Mouse (Mus musculus) cerebellum, postnatal 10 days (tissue): Measurements from ENCODE around the gene Mbd3.

Experiments
- DNase-seq, 2 experiments: peaks; one replicate each; pipeline ENCODE4 v3.0.0; 2021; ENCODE audit warnings: mixed read lengths in 2 of 2

Mbd3 gene

DNA sequence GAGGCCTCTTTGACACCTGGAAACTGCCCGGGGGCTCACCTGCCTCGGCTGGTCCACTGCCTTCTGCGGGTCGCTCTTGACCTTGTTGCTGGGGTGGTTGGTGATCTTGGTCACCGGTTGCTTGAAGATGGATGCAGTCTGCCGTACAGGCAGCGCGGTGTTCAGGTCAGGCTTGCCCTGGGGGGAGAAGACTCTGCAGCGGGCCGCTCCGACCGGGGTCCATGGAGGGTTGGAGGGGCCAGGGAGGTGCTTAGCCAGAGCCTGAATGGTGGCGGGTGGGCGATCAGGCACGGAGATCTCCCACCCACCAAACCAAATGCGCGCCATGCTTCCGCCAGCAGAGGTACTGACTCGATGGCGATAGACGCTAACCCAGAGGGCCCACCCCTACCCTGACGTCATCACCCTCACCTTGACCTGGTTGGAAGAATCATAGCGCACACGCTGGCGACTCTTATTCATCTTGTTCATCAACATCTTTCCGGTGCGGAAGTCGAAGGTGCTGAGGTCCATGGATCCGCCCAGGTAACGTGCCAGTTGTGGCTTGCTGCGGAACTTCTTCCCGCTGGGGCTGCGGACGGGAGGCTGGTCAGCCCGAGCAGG, 4.2 kb downstream of the Mbd3 start:
- DNase-seq: no peak

DNA sequence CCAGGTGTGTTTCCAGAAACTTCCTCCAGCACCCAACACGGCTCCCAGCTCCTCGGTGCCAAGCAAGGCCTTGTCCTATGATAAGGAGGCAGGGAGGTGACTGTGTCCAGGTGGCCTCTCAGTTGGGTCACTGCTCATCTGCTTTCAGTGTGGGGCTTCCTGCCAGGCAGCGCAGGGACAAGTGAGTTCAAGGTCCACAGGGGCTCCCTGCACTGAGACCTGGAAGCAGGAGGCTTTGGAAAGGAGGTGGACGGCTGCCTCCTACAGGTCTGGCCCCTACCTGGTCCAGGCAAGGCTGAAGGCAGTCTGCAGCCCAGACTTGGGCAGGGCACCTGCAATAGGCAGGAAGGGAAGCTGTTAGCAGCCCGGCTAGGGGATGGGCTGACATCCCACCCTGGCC, 6.7 kb downstream of the Mbd3 start:
- no peak for DNase-seq

DNA sequence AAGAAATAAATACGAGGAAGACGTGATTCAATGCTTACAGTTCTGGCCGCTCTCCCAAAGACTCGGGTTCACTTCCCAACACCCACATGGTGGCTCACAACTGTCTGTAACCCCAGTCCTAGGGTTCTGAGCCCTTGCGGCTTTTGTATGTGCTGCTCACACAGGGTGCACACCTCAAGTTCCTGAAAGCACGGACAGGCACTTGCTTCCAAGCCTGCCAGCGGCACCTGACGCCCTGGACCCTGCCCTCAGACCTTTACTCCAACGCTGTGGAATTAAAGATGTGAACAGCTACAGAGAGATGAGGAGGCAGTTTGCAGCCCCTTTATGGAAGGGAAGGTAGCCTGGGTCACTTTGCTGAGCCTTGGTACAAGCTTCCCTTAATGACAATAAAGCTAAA, 8.7 kb downstream of the Mbd3 start:
- no peak for DNase-seq

DNA sequence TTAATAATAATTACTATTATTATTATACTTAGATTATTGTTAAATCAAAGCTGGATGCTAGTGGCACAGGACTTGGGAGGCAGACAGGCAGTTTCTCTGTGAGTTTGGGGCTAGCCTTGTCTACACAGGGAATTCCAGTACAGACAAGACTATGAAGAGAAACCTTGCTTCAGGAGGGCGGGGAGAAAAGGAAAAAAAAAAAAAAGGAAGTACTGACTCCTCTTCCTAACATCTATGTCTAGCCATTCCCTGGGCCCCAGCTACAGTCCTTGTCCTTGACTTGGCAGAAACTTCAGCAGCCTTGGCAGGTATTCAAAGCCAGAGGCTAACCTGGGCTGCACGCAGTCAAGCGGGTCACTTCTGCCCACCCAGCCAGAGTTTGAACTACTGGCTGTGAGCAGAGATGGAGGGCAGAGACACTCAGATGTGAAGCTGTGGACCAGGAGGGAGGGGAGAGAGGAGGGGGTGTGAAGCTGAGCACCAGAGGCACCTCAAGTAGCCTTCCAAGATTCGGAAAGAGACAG, 10.1 kb downstream of the Mbd3 start:
- DNase-seq: no peak

DNA sequence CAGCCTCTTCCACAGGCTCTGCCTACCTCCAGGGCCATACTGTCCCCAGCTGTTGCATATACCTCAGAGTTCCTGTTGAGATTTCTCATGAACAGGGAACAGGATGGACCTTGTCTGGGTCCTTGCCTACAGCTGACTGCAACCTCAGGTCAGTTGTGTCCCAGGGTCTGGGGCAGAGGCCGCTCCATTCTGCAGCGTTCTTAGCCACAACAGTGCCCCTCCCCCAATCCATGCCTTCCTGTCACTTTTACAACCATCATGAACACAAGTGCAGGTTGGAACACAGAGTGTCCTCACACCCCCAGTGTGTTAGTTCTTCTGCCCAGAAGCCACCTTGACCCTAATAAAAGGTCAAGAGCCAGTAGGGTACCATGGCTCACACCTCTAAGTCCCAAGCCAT, 10.6 kb downstream of the Mbd3 start:
- no peak for DNase-seq

DNA sequence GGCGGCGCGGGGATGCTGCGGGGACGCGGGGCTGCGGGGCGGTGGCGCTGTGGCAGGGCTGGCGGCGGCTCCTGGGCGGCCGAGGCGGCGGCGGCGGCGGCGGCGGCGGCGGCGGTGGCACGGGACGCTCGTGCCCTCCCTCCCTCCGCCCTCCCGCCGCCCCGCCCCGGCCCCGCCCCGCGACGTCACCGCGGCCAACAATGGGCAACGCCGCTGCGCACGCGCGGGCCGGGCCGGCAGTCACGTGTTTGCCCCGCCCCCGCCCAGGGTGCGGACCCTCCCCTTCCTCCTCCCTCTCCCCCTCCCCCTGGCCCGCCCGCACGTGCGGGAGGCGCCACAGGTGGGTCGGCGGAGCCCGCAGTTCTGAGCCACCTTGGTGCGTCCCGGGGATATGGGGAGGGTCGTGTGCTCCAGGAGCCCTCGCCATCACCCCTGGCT, 11.8 kb downstream of the Mbd3 start, which contains the start of gene Mex3d:
Gene Mex3d (minus strand): TSS at position 138 of the 438 bp plus-strand sequence.
- peak; percentile 97 to 98 for DNase-seq

DNA sequence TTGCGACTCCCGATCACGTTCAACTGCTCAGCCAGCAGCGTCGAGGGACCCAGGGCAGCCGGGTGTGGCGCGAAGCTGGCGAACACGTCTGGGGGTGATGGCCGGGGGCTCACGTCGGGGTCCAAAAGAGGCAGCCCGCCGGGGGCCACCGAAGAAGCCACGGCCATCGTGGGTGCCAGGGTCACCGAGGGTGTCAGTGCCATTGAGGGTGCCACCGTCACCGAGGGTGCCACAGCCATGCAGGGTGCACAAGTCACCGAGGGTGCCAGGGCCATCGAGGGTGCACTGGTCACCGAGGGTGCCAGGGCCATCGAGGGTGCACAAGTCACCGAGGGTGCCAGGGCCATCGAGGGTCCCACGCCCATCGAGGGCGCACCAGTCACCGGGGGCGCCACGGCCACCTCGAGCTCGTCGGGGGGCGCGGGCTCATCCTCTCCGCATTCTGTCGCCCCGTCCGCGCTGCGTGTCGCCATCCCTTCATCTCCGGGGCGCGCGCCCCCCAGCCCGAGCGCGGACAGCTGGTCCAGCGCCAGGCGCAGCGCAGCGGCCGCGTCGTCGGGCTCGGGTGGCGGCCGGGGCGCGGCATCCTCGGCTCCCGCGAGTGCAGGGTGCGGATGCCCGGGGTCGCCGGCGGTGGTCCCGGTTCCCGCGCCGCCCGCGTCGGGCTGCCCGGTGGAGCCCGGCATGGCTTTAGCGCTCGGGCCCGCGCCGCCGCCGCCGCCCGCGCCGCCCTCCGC, 12.4 kb downstream of the Mbd3 start:
- DNase-seq: peak; percentile 63 to 65

DNA sequence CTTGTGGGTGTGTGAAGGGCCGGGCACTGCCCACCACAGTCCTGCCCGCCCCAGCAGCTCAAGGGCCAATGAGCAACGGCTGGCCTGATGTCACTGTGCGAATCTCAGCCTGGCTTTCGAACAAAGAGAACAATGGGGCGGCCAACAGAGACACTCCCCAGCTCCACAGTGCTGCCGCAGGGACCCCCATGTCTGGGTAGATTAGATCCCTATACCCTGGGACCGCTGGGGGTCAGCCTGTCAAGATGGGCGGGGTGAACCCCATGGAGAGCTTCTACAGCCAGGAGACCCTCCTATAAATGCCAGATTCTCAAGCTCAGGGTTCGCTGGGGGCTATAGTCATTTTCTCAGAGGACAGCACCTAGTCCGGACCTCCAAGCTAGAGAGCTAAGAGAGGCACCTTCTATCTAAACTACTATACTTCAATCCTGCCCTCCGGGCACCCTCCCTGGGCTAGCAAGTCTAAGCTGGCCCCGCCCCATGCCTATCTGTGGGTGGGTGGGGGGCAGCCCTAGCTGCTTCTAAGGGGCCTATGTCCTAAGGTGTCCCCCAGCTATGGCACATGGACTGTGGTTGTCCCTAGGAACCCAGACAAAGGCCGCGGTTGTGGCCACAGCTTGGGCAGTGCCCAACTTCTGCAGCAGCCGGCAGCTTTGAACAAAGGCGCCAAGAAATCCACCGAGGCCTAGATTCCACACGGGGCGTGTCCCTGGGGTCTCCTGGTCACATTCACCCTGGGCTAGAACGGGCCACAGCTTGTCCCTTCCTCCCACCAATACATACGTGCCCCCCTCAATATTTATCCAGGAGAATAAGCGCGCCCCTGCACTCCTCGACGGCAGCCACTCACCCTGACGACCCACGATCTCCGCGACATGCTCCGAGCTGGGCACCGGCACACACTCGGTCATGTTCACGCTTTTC, 13.3 kb downstream of the Mbd3 start:
- peak; percentile 77 to 78 for DNase-seq

DNA sequence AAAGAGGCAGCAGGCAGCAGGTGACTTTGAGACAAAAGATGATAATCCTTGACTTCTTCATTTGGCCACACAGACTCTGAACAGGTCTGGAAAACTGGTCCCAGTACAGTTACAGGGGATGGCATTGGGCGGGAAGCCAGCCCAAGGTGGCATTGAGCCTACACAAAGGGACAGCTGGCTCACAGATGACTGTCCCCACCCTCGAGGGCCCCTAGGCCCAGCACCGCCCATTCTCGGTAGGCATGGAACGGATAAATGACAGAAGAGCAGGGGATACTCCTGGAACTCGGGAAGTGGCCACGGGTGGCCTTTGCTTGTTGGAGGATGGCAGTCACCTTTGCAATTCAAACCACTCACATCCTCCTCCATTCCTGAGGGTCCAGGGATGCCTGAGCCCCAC, 14.0 kb downstream of the Mbd3 start:
- DNase-seq: peak; percentile 79 to 84

DNA sequence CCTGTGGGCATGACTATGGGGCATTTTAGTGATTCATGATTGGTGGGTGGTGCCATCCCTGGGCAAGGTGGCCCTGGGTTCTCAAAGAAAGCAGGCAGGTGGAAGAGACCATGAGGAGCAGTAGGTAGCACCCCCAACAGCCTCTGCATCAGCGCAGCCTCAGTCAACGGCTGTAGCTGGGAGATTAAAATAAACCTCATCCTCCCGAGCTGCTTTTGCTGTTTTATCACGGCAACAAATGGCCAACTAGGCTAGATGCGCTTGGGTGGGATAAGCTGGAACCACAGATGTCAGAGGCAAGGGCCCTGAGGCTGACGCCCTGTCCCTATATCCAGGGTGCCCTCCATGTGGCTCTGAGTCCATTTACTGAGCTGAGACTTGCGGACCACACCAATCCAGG, 14.6 kb downstream of the Mbd3 start:
- no peak for DNase-seq

DNA sequence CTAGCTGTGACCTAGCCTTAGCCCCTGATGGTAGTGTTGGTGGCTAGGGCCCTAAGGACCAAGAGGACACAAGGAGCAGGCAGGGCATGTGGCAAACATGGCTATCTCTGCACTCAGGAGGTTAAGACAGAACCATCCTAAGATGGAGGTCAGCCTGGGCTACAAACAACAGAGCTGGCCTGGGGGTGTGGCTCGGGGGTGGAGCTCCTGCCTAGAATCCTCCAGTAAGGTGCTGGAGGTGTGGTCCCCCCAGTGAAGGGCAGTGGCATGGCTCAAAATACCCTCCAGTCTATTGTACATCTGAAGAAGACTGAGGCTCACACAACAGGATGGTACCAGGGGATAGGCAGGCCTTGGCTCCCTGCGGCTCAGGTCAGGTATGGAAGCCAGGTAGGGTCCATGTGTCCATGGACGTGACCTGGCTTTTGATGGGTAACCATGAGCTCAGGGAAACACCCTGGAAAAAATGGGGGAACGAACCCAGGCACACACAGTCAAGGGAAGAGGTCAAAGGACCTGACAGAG, 15.2 kb downstream of the Mbd3 start:
- DNase-seq: peak in 1 of 2 experiments; percentile 56

DNA sequence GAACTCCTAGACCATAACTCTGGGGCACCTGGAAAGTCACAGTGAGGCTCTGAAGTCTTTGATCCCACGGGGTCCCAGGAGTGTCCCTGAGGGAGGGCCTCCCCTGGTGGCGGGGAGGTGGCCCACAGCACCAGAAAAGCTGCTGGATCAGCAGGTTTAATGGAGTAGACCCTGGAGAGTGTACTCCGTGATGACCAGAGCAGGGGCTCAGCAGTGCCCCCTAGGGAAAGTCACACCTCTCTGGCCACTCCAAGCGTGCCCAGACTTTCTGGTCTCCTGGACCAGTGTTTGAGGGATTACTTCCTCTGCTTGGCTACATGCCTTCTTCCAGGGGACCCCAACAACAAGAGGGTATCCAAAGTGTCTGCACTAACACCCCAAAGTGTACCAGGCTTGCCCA, 15.9 kb downstream of the Mbd3 start:
- peak; percentile 52 to 62 for DNase-seq

DNA sequence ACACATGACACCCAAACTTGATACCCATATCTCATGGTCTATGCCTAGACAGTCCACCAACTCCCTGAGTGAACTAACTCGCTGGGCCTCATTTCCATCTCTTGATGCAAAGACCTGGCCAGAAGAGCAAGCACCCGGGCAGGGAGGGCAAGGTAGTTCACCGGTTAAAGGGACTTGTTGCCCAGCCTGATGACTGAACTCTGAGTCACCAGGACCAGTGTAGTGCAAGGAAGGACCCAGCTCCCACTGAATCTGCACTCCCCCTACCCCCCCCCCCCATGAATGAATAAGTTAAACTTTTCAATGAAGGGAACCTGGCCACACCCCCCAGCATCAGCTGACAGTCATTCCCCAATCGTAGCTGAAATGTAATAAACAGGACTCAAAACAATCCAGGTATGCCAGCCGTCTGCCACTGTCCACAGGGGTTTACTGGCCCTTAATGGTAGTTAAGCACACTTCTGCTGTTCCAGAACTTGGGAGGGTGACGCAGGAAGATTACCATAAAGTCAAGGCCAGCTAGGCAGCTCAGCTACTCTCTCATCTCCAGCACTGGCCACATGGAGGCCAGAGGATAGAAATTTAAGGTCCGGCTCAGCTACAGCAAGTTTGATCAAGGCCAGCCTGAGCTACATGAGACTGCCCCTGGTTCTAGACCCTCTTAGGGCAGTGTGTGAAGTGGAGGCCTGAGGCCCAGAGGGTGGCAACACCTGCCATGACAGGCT, 16.5 kb downstream of the Mbd3 start:
- no peak for DNase-seq

DNA sequence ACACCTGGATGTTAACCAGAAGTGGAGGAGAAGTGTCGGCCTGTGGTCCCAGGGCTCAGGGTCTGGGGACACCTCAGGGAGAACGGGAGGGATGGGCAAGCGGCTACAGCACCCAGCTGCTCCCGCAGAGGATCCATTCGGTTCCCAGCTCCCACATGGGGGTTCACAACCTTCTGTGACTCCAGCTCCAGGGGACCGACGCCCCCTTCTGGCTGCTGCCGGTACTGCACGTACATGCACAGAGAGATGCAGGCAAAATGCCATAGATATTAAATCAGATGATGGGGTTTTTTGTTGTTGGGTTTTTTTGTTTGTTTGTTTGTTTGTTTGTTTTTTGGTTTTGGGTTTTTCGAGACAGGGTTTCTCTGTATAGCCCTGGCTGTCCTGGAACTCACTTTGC, 21.6 kb downstream of the Mbd3 start:
- peak; percentile 63 to 80 for DNase-seq

DNA sequence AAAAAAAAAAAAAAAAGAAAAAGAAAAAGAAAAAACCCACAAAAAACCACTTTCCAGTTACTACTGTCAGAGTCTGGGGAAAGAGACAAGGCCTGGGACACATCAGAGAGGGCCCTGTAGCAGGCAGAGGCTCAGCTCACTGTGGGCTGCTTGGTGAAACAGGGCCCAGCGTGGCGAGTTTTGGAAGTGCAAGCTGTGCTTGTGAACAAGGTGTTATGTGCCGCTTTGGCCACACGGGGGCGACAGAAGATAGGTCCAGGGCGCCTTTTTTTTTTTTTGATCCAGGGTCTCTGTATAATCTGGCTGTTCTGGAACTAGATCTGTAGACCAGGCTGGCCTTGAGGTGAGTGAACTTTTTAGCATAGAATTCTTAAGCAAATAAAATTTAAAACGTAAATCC, 23.2 kb downstream of the Mbd3 start:
- peak; percentile 99 for DNase-seq

DNA sequence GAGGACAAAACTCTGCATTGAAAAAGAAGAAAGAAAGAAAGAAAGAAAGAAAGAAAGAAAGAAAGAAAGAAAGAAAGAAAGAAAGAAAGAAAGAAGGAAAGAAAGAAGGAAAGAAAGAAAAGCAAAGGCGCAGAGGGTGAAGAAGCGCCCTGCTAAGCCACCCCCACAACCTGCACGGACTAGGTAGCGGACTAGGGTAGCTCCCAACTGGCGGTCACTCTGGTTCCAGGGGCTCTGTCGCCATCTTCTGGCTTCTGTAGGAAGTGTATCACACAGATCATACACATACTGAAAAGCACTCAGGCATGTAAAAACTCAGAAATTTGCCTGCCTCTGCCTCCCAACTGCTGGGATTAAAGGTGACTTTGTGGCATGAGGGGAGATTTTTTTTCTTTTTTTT, 25.3 kb downstream of the Mbd3 start:
- peak; percentile 90 for DNase-seq

DNA sequence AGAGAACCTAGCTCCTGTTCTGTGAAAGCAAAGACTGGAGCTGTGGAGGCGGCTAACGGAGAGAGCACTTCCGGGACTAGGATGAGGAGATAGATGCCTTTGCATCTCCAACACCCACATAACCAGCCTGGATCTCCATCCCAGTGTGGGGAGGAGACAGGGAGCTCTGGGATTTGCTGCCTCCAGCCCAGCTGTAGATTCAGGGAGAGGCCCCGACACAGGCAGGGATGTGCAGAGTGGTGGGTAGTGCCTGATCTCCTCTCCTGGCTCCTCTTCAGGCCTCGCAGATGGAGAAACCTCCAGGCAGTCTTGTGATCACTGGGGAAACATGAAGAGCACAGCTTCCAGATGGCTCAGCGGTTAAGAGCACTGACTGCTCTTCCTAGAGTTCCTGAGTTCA, 26.6 kb downstream of the Mbd3 start:
- no peak for DNase-seq

DNA sequence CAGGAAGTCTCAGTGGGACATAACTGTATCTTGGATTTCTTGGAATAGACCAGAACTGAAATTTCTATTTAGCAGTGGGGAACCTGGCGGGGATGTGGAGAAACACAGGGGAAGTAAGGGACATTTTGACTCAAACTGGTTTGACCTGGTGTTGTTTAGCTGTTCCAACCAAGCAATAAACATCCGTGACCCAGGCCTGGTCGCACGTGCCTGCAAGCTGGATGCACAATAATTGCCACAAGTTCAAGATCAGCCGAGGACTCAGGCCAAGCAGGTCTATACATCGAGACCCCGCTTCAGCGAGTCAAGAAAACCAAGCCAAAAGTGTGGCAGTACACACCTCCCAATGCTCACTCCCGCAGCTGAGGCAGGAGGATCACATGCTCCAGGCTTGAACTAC, 27.4 kb downstream of the Mbd3 start:
- no peak for DNase-seq

DNA sequence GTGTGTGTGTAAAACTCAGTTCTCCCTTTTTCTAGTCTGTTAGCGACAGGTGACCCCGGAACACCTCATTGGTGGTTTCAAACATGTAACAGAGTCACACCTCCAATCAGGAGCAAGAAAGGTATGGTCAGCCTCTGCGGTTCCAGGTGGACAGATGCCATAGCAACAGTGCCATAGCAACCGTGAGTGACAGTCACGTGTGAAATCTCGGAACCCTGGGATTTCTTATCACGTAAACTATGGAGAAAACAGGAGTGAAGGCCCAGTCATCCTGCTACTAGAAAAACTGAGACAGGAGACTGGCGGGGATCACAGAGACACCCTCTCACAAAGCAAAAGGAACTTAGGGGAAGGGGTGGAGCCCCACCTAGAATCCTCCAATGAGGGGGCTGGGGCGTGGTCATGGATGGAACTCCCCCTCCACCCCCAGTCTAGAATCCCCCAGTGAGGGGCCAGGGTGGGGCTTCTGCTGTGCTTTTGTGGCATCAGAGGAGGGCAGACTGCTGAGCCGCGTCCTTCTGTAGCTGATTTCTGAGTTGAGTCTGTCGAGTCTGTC, 27.9 kb downstream of the Mbd3 start:
- DNase-seq: peak; percentile 88 to 91

DNA sequence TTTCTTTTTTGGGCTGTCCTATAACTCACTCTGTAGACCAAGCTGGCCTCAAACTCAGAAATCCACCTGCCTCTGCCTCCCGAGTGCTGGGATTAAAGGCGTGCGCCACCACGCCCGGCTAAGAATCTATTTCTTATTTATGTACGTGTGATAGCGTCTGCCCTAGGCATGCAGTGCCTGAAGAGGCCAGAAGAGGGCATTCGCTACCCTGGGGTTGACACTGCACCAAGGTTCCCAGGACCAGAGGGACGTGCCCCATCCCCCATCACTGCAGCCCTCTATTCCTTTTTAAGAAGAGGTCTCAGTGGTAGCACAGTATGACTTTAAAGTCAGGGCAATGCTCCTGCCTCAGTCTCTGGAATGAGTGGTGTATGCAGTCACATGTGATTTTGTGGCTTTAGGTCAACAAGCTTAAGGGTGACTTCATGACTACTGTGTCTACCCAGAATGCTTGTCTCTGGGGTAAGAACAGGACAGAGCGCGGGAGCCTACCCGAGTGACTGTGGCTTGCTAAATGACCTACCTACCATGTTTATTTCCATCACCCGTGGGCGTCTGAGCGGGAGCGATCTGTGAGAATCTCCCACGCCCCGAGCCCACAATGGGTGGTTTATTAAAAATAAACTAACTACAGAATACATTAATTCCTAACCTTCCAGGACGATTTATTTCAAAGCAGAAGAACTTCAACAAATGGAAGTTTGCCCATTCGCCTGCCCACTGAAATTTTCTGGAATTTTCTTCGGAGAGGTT, 29.2 kb downstream of the Mbd3 start:
- no peak for DNase-seq

DNA sequence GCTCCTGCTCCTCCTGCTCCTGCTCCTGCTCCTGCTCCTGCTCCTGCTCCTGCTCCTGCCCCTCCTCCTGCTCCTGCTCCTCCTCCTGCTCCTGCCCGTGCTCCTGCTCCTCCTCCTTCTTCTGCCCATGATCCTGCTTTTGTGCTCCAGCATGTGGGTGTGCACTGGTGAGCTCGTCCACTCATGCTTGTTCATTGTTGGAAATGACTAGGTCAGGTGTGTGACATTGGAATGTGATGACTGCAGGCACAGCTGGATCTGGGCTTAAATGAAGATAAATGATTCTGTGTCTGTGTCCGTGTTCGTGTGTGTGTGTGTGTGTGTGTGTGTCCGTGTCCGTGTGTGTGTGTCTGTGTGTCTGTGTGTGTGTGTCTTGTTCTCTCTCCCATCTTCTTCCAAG, 31.0 kb downstream of the Mbd3 start:
- no peak for DNase-seq
